Mouse (Mus musculus): ENCODE data around the gene Chl1.

Chl1 gene

DNA sequence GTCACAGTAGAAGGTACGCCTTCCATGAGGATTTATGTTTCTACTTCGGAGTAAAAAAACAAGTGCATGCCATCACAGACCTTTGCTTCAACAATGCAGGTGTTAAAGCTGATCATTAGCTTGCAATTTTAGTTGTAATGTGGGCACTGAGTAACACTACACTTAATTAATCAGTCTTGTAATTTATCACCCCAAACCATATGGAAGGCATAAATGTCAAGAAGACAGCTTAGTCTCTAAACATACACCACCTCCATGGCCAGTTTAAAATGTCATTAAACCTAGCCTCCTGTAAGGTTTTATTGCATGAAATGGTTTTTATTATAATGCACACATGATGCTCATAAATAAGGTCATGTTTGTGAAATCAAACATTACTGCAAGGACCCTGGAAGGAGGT is 164.8 kb downstream of the Chl1 start:
- TF ChIP-seq GATA4 (IDR thresholded peaks at IDR 0.05; ENCODE audit: insufficient replicate concordance, low read length): no peak

DNA sequence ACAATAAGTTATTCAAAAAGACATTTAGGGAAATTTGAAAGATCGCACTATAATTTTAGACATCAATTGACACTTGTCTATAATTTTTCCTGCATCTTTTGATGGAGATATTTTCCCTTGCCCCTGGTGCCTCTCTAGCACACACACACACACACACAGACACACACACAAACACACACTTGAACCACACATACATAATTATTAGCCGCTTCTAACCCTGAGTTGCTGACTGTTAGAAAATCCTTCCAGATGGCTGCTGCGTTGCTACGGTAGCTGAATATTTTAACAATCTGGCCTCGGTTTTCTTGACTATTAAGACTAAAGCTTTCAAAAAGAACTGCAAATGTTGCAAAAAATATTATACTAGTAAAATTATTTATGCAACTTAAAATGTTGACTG is 166.3 kb downstream of the Chl1 start:
- TF ChIP-seq GATA4 (IDR thresholded peaks at IDR 0.05; ENCODE audit: insufficient replicate concordance, low read length): no peak

DNA sequence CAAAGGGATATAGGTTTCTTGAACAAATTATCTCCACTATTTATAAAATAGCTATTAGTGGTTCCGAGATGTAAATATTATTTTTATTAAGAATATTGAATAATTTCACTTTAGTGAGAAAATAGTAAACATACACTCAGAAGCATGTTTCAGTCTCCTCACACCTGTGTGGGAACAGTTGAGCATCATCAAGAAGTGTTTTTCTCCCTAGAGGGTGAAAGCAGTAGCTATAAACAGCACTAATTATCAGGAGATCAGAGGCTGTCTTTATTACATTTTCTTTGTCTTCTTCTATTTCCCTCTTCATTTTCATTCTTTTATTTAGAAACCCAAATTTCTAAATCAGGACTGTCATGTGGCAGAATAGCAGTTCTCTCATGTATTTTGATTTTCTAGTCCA is 166.7 kb downstream of the Chl1 start:
- no peak for TF ChIP-seq GATA4 (IDR thresholded peaks at IDR 0.05; ENCODE audit: insufficient replicate concordance, low read length)

DNA sequence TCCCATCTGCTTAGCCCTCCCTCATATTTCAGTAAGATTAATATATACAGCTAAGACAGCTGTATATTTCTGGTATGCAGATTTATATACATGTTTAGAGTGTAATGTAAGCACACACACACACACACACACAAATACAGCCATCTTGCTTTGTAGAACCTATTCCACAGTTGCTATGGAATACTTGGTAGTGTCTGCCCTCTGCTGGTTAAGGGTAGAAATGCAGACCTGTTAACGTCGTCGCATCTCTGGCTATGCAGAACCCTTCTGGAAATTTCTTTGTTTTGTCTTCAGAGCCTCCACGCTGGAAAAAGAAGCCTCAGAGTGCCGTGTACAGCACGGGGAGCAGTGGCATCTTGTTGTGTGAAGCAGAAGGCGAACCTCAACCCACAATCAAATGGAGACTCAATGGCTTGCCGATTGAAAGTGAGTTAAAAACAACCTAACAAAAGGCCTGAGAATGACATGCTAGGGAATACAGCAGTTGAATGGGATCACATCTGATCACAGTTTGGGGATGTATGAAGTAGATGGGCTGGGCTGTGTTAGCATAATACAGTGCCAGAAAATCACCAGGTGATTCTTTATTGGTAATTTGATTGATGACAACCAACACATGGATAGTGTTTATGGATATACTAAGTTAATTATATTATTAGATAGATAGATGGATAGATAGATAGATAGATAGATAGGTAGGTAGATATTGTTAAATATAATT is 172.6 kb downstream of the Chl1 start:
- TF ChIP-seq GATA4 (IDR thresholded peaks at IDR 0.05; ENCODE audit: insufficient replicate concordance, low read length): no peak

DNA sequence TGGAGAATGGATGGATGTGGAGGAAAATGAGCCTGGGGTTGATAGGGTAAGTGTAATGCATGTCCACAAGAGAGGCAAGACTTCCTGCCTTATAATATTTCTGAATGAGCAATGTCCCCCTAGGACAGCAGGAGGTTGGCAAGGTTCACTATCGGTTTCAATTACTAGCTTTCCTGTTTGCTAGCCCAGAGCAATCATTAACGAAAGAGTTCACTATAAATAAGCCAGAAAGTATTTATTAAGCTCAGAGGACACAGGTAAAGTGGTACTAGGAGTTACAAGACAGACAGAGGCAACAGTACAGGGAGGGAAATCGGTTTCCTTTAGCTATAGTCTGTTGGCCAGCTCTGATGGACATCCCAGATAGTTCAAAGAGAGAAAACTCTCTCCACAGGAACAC is 182.1 kb downstream of the Chl1 start:
- TF ChIP-seq GATA4 (IDR thresholded peaks at IDR 0.05; ENCODE audit: insufficient replicate concordance, low read length): no peak

DNA sequence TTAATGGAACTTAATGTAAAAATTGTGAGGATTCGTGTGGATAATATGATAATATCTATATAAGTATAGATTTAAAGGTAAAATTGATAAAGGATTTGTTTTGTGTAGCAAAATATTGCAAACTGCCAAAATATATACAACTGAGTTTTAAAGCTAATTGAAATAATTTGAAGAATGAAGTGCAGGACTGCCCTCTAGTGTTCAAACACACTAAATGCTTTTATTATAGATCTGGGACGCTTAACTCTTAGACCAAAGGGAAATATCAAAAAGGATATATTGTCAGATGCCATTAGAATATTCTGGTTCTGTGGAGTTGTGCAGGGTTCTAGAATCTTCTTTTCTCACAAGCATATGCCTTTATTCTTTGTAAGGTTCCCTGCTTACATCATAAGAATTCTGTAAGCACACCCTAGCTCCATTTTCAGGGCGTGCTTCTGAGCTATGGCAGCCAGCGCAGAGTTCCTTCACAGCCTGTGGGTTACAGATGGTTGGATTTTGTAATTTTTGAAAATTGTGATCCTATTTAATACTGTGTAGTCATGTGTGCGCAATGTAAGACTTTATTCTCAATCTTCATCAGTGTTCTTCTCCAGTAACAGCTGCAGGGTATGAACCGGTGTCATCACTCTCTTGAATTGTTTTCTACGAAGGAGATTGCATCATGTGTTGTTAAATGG is 187.1 kb downstream of the Chl1 start:
- TF ChIP-seq GATA4 (IDR thresholded peaks at IDR 0.05; ENCODE audit: insufficient replicate concordance, low read length): no peak

DNA sequence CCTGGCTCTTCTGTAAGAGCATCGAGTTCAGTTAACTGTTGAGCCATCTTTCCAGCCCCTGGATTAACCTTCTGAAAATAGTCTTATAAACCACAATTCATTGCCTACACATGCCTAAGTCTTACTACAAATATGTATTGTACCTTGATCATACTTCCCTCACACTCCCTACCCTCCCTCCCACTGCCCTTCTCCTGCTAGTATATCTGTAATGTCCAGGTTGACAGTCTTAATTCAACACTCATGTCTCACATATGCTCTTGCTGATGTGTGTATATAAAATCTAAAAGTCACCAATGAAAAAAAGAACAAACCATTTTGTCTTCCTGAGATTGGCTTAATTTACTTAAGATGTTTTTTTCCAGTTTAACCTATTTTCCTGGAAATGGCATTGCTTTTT is 189.1 kb downstream of the Chl1 start:
- no peak for TF ChIP-seq GATA4 (IDR thresholded peaks at IDR 0.05; ENCODE audit: insufficient replicate concordance, low read length)

DNA sequence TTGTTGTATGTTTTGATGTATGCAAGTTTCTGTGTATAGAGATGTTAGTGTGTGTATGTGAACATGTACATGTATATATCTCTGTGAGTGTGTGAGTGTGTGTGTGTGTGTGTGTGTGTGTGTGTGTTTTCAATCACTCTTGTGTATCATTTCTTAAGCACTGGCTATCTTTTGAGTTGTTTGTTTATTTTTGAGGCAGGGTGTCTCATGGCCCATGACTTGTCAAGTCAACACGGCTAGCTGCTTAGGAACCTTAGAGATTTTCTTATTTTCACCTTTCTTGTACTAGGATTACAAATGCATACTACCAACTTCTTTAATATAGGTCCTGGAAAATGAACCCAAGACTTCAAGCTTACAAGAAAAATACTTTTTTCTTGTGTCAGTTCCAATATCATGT is 189.5 kb downstream of the Chl1 start:
- TF ChIP-seq GATA4 (IDR thresholded peaks at IDR 0.05; ENCODE audit: insufficient replicate concordance, low read length): no peak

DNA sequence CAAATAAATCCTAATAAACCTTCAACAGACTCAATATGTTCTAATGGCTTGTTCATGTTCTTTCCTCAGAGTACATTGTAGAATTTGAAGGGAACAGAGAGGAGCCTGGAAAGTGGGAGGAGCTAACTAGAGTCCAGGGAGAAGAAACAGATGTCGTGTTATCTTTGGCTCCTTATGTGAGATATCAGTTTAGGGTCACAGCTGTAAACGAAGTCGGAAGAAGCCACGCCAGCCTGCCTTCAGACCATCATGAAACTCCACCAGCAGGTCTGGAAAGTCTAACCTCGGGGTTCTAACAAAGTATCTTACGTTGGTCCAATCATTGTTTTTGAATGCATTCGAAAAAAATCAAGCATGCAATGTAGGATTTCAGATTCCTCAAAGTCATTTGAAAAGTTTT is 189.9 kb downstream of the Chl1 start:
- TF ChIP-seq GATA4 (IDR thresholded peaks at IDR 0.05; ENCODE audit: insufficient replicate concordance, low read length): no peak

DNA sequence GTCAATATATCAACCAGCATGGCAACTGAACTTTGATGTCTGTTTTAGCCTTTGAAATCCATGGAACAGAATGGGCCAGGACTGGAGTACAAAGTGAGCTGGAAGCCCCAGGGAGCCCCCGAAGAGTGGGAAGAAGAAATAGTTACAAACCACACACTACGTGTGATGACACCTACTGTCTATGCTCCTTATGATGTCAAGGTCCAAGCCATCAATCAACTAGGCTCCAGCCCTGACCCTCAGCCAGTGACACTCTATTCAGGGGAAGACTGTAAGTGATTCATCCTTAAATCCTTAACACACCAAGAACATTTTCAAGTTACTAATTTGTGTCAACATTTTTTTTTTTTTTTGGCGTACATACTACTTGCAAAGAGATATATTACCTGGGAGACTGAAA is 196.0 kb downstream of the Chl1 start:
- TF ChIP-seq GATA4 (IDR thresholded peaks at IDR 0.05; ENCODE audit: insufficient replicate concordance, low read length): no peak

DNA sequence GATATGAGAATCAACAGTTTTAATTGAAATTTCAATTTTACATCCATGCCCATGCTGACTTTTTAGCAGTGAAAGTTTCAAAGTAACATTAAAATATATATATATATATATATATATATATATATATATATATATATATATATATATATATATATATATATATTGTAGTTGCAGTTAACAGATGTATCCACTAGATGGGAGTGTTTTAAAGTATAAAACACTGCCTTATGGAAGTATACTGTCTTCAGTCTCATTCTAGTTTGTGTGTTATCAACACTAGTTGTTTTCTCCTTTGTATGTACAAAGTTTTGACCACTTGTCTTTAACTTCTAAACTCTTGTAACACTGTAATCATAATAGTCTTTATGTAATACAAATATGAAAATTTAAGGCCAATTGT is 228.9 kb downstream of the Chl1 start:
- TF ChIP-seq GATA4 (IDR thresholded peaks at IDR 0.05; ENCODE audit: insufficient replicate concordance, low read length): no peak

DNA sequence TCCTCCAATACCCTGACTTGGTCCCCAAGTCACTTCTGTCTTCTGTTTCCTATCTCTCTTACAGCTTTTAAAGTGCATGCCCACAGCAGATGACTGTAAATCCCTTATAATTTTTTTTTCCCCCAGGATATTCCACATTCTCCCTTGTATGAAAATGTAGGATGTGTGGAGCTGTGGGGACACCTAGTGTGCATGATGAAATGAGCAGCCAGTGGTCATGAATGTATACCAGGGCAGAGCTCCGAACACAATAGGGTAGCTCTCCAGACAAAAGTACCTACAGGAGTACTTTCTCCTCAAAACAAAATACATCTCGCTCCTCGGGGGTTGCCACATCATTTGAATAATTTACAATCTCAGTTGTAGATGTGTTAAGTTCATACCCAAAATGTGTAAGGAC is 232.4 kb downstream of the Chl1 start:
- no peak for TF ChIP-seq GATA4 (IDR thresholded peaks at IDR 0.05; ENCODE audit: insufficient replicate concordance, low read length)

DNA sequence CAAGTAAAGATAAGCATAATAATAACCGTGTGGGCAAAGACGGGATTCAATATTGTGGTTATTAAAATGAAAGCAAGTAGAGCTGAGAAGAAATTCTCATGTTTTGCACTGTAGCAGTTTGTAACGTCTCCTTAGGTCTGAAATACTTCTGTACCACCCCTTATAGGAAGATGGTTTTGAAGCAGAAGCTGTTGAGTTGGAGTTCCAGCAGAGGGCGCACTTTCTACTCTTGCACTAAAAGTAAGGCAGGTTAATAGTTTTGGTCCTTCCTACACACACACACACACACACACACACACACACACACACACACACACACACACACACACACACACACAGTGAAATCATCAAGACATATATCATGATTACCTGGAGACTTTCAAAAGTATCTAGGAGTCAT is 235.7 kb downstream of the Chl1 start:
- no peak for TF ChIP-seq GATA4 (IDR thresholded peaks at IDR 0.05; ENCODE audit: insufficient replicate concordance, low read length)

DNA sequence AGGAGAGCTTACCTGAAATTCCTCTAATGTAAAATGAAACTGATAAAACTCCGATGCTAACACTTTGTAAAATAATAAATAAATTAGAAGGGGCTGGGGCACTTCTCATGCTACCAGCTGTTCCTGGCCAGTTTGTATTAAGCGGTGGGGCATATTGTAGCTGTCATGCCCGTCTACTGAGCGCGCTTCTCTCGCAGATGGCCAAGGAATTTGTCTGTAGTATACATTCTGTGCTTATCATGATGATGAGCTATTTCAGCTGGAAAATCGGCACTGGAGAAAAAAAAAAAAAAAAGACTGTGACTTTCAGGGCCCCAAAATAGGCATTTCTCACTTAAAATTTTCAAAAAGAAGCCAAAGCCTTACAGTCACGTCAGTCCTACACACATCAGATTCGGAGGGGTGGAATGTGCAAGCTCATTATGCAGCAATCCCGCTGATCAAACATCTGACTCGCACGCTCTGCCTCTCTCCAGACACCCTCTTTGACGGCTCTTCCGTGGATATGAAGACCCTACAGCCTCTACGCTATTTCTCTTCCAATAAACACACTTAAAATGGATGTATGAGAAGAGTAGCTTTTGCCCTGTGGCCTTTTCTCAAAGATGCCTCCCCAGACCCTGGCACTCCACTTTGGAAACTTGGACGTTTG is 238.9 kb downstream of the Chl1 start:
- no peak for TF ChIP-seq GATA4 (IDR thresholded peaks at IDR 0.05; ENCODE audit: insufficient replicate concordance, low read length)

DNA sequence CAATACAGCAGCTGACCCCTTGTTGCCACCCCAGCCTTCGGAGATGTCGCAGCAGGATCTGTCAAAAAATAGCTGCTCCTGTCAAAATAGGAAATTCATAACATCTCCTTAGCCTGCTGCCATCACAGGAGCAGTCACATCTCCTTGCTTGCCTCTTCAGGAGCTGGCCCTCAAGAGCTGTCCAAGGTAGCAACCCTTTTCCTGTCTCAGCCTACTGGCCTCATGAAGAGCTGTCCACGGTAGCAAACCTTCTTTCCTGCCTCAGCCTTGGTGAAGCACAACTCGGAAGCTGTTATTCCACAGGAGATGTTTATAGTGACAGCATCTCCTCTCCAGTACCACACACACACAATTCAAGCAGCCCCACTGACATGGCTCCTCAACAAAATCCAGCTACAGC is 243.5 kb downstream of the Chl1 start:
- no peak for TF ChIP-seq GATA4 (IDR thresholded peaks at IDR 0.05; ENCODE audit: insufficient replicate concordance, low read length)

DNA sequence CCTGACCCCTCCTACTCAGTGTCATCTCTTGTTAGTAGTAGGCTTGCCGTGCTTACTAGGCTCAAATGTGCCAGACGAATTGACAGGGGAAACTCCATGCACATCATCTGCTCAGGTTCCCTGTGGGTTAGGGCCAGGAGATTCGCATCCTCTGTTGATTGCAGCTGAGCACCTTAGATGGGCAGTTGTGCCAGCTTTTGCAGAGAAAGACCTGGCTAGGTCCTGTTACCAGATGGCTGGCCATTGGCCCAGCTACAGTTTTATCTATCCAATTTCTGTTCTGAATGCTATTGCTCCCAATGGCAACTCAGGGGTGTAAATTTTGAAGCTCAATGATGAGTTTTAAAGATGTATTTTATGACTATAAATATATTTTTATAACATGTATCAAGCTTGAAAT is 256.4 kb downstream of the Chl1 start:
- TF ChIP-seq GATA4 (IDR thresholded peaks at IDR 0.05; ENCODE audit: insufficient replicate concordance, low read length): no peak

Data from liver, adult (tissue).